Mouse (Mus musculus) 3T3-L1 (cell line): ENCODE results near the gene Ccdc142.

ENCODE experiments used
- DNase-seq: peaks from one replicate; pipeline ENCODE4 v3.0.0-alpha.2; 2015; ENCODE audit warnings: low read depth, low spot score

The Ccdc142 gene

DNA sequence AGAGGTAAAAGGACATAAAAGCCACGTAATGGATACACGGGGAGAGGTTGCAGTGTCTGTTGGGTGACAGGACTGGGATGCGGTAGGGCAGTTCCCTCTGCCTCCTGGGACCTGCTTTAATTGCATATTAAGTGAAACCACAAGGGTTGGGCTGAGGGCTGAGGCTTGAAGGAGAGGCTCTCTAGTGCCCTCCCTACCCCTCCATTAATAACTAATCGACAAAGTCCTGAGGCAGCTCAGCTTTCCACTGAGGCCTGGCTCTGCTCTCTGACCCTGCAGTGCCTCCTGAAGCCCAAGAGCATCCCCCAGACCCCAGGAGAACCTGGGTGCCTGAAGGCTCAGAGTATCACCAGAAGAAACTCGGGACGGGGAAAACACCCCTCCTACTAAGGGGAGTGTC is 16.9 kb upstream of the Ccdc142 start:
- DNase-seq = no peak

DNA sequence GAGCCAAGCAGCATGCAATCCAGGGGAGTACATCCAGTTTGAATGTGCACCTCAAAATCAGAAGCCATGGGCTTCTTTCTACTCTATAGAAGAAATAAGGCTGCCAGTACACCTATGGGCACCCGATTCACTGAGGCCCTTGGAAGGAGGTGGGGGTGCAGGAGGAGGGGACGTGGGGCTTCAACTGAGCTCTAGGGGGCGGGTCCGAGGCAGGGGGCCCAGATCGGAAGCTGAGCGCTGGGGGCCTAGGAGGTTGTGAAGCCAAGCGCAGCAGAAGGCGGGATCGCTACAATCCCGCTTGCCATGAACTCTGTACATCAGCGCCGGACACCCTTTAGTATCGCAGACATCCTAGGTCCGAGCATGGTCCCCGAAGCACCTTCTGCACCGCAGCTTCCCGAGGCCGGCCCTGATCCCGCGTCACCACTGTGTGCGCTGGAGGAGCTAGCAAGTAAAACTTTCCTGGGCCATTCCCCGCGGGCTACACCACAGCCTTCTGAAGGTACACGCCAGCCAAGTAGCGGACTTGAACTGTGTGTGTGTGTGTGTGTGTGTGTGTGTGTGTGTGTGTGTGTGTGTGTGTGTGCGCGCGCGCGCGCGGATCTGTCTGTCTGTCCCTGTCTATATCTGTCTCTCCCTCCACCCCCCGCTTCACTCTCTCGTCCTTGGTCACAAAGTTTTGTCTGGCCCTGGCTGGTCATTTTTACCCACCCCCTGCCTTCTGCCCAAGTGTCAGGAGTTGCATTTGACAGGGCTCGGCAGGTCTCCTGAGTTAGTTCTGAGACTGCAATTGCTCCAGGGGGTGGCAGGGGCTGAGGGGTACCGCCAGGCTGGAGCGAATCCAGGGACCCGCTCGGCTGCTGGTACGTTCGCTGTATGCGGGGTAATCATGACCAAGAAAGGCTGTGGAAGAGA is 15.0 kb upstream of the Ccdc142 start, which contains the start of gene Lbx2:
TSS of gene Lbx2 (plus strand) at position 247 of the 915 bp plus-strand sequence.
- DNase-seq = no peak

DNA sequence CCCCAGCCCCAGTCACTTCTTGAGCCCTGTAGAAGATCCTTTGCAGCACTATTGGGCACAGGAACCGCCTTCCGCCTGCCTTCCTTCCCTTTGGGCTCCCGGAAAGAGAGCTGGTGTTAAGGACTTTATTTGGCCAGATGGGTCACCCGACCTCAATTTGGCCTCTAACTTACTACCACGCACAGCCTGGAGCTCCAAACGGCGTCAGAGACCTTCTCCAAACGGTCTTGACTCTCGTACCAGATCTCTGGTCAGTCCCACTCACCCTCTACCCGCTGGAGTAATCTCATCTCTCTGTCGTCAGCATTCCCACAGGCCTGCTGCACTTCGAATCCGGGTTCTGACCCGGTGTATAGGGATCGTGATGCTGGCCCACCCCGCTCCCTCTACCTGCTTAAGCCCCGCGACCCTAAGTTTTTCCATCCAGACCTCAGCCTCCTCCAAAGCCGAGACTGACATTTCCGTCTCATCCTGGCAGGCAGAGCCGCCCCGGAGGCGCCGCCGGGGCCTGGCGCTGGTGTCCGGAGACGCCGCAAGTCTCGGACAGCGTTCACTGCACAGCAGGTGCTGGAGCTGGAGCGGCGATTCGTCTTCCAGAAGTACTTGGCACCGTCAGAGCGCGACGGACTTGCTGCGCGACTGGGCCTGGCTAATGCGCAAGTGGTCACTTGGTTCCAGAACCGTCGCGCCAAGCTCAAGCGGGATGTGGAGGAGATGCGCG is 14.0 kb upstream of the Ccdc142 start:
- no peak for DNase-seq

DNA sequence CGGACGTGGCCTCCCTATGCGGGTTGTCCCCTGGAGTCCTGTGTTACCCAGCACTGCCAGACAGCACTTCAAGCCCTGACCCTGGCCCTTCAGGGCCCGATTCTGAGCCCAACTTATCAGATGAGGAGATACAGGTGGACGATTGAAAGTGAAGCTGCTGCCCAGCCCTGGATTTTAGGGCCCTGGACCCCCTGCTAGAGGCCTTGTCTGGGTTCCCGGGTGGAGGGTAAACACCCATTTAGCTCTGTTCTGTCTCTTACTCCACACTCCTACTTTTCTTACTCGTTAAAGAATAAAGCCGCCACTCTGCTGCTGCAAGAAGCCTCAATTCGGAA is 13.5 kb upstream of the Ccdc142 start:
- DNase-seq = no peak

- DNase-seq = peak; percentile 56
Measured at GRCm38 (mm10) chr6:83092416-83093127, 8.8 kb upstream of the Ccdc142 start.

- DNase-seq = no peak
Measured at GRCm38 (mm10) chr6:83095968-83096367, 5.4 kb upstream of the Ccdc142 start.

DNA sequence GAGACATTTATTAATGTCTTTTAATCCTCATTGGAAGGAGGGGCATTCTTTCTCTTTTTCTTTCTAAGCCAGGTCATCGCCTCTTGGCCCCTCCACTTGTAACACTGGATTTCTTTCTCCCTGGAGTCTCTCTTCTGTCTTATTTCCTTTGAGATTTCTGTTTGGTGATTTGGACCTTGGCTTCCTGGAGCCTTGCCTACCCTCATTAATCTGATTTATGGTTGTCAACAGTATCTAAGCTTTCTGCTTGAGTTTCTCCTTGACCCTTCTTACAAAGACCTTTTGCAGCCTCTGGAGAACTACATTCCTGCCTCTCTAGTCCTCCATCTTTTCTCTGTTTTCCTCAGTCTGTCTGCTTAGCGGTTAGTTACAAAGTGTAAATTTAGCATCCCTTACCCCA is 3.0 kb upstream of the Ccdc142 start:
- peak; percentile 62 for DNase-seq

DNA sequence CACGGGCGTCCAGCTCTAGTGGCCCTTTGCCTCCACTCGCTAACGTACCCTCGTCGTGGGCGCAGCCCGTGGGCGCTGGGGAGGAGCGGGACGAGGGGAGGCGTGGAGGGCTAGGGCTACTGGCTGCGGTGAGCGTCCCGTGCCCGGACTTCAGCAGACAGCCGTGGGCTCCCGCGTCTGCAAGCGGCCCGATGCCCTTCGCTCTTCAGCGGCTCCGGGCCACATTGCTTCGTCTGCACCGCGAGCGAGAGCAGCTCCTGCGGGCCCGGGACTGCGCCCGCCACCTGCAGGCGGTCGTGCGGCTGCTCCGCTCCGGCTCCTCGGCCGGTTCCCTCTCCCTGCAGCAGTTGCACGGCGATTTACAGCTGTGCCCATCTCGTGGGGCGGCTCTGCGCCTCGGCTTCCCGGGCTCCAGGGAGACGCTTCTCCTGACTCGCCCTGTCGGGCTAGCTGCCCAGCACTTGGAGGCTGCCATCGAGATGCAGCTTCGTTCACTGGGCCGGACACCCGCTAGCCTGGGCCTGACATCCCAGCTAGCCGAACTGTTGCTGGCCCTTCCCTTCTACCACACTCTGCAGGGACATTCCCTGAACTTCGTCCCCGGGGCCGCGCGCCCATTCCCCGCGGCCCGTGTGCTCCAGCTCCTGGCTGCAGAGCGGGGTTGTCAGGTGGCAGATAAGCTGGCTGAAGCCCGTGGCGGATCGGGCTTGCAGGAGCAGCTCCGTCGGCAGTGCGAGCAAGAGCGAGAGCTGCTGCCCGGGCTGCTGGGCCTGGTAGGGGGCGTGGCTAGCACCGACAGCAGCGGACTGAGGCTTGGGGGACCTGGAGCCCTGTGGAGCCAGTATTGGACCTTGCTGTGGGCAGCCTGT is 521 bp downstream of the Ccdc142 start:
- peak; percentile 78 for DNase-seq

- no peak for DNase-seq
Measured at GRCm38 (mm10) chr6:83103130-83103650, 1.8 kb downstream of the Ccdc142 start.

DNA sequence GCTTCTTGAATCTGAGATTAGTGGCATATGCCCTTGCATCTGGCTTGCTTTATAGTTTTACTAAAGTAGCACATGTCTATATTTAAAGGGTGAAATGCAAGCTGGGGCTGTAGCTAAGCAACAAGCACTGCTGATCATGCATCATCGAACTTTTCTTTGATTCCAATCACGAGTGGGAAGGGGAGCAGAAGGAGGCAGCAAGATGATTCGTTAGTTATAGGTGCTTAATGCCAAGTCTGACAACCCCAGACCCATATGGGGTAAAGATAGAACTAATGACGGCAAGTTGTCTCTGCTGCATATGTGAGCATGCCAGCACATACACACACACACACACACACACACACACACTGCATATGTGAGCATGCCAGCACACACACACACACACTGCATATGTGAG is 2.8 kb downstream of the Ccdc142 start:
- no peak for DNase-seq

GRCm38 (mm10) chr6:83107566-83108400 is 6.4 kb downstream of the Ccdc142 start:
- DNase-seq = peak; percentile 91

- DNase-seq = peak; percentile 82
Measured at GRCm38 (mm10) chr6:83108762-83109668, 7.6 kb downstream of the Ccdc142 start, which contains the start of gene Mrpl53. Mrpl53 (plus strand) TSS chr6:83109040.

DNA sequence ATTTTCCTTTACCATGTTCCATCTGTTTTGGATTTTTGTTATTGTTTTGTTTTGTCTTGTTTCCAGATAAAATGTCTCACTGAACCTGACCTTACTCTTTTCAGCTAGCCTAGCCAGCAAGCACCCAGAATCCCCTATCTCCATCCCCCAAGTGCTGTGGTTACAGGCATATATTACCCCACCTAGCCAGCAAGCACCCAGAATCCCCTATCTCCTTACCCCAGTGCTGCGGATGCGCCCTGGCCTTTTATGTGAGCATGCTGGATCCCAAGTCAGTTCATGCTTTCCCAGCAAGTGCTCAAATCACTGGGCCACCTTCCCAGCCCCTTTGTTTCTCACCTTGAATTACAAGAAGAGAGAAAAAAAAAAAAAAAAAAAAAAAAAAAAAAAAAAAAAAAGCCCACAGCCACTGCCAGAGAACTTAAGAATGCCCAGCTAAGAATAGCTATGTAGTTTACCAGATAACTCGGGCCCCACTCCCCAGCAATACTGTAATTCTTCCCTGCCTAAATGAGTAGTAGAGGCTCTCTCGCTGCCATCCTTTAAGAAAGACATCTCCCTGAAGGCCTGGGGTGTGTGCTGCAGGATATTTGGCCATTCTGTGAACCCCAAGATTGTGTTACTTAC is 10.2 kb downstream of the Ccdc142 start:
- DNase-seq = no peak

- peak; percentile 94 for DNase-seq
Measured at GRCm38 (mm10) chr6:83115011-83115671, 13.7 kb downstream of the Ccdc142 start, which contains the start of gene Mogs. Mogs (plus strand) TSS chr6:83115496.

- DNase-seq = no peak
Measured at GRCm38 (mm10) chr6:83115682-83116372, 14.4 kb downstream of the Ccdc142 start.

DNA sequence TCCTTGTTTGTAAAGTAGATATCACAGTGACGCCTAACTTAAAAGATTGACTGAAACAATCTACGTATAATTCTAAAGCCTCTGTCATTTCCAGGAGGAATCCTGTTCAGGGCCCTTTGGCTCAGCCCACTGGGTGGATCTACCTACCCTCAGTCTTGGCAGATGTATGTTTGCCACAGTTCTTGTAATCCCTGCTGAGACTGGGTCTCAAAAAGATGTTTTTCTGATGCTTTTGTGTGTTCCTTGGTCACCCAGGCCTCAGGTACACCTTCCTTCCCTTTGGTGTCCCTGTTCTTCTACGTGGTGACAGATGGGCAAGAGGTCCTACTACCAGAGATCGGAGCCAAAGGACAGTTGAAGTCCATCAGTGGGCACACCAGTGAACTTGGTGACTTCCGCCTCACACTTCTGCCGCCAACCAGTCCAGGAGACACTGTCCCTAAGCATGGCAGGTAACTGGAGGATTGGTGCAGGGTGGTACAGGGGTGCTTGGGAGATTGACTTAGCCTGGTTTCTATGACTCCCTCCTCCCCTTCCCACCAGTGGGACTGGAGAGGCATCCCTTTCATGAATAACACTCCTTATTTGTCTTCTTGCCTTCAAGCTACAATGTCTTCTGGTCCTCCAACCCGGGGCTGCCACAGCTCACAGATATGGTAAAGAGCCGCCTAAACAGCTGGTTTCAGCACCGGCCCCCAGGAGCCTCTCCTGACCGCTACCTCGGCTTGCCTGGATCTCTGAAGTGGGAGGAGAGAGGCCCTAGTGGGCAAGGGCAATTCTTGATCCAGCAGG is 15.2 kb downstream of the Ccdc142 start:
- no peak for DNase-seq

GRCm38 (mm10) chr6:83117165-83117438 is 15.7 kb downstream of the Ccdc142 start:
- no peak for DNase-seq
